Mouse (Mus musculus): ENCODE measurements at regions not wholly inside any gene's neighbourhood (a gene's known extent, or its start where the extent isn't known, plus 50 kb on each side); places are given as distances from the start of the nearest gene placed in this dataset.
"Not testable (repeated sequence)": the region's sequence is repeated elsewhere in the genome, so short reads cannot be mapped to it uniquely, and the experiment has no call there.

DNA sequence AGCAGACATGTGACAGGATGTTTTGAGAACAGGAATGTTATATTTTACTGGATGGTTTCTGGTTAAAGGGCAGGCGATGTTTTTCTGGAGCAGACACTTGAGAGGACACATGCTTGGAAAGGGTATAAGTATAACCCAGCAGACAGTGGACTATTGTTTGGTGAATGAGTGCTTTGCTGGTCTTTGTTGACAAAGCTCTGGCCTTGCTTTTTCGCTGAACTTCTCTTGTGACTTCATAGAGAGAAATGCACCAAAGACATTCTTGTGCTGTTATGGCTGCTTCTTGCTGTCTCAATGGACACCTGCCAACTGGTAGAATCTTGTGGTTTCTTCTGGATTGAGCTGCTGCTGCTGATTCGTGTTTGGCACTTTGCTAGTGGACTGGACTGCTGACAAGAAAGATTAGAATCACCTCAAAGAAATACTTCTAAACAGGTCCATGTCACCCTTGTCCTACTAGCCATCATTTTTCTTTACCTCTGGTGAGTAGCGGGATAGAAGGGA, 612.1 kb downstream of the Cypt12 start:
- H3K27ac ChIP-seq = no peak overlapping the region
- H3K4me1 ChIP-seq = no peaks in the 10 kb centered on the region
- H3K36me3 ChIP-seq = no peaks in the 10 kb centered on the region
- ATAC-seq = no peak
- H3K27me3 ChIP-seq (replicated peaks) = no peaks in the 10 kb centered on the region
- H3K4me3 ChIP-seq = no peak overlapping the region
- WGBS (ENCODE audit: insufficient replicate concordance) = 55% methylated on average over 4 of the region's 4 CpGs
- no peak overlapping the region for H3K4me2 ChIP-seq
- no peaks in the 10 kb centered on the region for H3K9me3 ChIP-seq (replicated peaks)
- H3K9ac ChIP-seq = no peak overlapping the region

DNA sequence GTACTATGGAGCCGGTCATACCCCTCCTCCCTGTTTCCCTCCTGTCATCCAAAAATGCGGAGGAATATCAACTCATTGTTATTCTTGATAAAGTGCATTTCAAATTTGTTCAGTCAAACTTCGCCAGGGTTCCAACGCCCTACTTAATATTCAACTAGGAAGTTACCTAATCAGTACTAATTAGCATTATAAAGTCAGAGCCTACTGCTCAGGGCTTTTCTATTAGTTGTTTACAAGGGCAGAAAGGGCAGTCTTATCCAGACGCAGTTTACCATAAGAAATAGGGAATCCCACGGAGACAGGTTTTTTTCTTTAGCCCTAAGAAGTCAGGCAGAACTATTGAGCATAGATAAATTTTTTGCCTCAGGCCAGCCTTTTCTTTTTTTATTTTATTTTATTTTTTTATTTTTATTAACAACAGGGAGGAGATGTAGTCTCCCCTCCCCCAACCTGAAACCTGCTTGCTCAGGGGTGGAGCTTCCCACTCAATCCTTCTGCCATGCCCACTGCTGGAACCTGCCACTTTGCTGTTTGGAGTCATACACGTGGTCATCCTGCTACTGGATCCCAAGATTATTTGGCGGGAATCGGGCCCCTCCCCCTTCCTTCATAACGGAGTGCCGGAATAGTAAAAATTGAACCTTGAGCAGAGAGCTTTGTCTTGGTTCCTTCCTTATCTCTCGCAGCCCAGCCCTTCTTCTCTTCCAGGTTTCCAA, 632.9 kb downstream of the Cypt12 start:
- H3K4me3 ChIP-seq; H3K36me3 ChIP-seq; ATAC-seq; H3K4me1 ChIP-seq; H3K9me3 ChIP-seq (replicated peaks); H3K4me2 ChIP-seq; H3K9ac ChIP-seq; H3K27me3 ChIP-seq (replicated peaks); H3K27ac ChIP-seq: not testable (repeated sequence)
- 62% methylated on average over 12 of the region's 12 CpGs for WGBS (ENCODE audit: insufficient replicate concordance)

DNA sequence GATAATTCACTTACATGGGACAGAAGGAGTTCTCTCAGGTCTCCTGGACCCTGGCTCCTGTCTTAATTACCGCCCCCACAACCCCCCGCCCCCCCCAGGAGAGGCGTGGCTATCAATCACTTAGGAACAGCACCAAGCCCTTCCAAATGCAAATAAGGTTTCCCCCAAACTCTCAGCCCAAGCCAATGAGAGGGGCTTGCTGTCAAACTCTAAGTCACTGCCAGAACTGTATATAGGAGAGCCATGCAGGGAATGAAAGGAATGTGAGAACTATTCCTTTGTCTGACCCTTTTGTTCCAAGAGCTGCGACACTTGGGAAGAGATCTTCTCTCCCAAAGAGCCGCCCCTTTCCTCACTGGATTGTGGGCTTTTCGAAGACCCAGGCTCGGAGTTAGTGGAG, 672.4 kb downstream of the Cypt12 start:
- ATAC-seq = no peak
- Histone ChIP-seq H3K9me3 (replicated peaks) (no peaks in the 10 kb centered on the region), H3K4me1 (no peaks in the 10 kb centered on the region), H3K27ac (no peak overlapping the region), H3K4me3 (no peak overlapping the region), H3K27me3 (replicated peaks) (peaks cover 5% of the 10 kb centered on the region), H3K36me3 (no peaks in the 10 kb centered on the region), H3K4me2 (no peak overlapping the region), H3K9ac (no peak overlapping the region)
- WGBS (ENCODE audit: insufficient replicate concordance) = 45% methylated on average over 7 of the region's 7 CpGs

DNA sequence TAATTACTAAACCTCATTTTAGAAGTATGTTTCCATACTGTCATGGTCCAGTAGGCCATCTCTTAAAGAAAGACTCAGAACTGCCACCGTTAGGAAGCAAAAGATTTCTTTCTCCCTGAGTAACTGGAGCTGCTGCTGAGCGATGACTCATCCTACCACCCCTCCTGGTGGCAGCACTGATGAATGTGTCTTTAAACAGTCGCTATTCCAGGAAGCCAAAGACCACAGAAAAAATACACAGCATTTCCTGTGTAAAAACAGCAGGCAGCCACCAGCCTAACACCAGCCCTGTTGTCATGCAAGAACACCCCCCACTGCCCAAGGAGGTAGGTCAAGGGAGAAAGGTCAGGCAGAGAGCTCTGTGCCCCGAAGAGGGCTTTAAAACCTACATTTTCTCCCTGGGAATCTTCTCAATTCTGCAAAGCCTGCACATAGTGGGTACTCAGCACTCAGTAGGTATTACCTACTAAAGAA, 675.7 kb downstream of the Cypt12 start:
- peak; percentile 55; the same call in 1 of the 2 replicates for ATAC-seq
- Histone ChIP-seq H3K9ac (no peak overlapping the region), H3K9me3 (replicated peaks) (no peaks in the 10 kb centered on the region), H3K27me3 (replicated peaks) (peaks cover 14% of the 10 kb centered on the region), H3K36me3 (no peaks in the 10 kb centered on the region), H3K4me1 (peaks cover 4% of the 10 kb centered on the region; the same call in 1 of the 2 replicates), H3K4me3 (no peak overlapping the region), H3K4me2 (0 out of 2 replicates have a peak overlapping the region, but pooled peaks have one; percentile 54), H3K27ac (no peak overlapping the region)
- WGBS (ENCODE audit: insufficient replicate concordance) = 5% methylated on average over 4 of the region's 4 CpGs

DNA sequence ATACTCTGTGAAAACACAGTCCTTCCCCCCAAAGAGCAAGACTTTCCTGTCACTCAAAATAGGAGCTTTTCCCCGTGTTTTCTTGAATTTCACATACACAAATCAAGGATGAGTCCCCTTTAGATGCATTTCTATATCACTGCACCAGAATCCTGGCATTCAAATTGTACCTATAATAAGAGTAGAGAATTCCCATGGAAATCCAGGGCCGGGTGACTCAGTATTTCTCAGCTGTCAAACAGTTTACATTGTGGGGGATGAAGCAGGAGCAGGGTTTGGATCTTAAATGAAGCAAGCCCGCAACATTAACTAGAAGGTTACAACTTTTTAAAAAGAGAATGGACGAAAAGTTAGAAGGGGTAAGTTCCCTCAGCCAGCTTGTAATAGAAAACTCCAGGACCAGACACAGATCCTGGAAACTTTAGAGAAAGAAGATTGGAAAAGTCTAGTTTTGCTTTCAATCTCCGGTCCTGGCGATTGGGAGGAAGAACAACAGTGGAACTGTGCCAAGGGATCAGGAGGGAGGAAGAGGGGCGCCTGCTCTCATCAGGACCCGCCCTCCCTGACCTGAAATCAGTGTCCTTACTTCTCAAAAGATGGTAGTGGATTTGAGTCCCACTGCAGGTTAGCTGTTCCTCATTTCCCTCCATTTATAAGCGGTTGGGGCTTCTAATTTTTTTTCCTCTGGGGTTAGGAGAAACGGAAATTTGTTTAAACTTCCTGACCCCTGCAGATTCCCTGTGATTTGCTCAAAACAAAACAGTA, 676.4 kb downstream of the Cypt12 start:
- no peaks in the 10 kb centered on the region for H3K36me3 ChIP-seq
- H3K27me3 ChIP-seq (replicated peaks) = peaks cover 14% of the 10 kb centered on the region
- H3K4me2 ChIP-seq = peak overlapping the region; percentile 54
- no peak for ATAC-seq
- H3K9me3 ChIP-seq (replicated peaks) = no peaks in the 10 kb centered on the region
- peak overlapping the region; percentile 26 for H3K4me3 ChIP-seq
- H3K27ac ChIP-seq = 0 out of 2 replicates have a peak overlapping the region, but pooled peaks have one; percentile 51
- H3K4me1 ChIP-seq = peaks cover 4% of the 10 kb centered on the region; the same call in 1 of the 2 replicates
- WGBS (ENCODE audit: insufficient replicate concordance) = 9% methylated on average over 10 of the region's 10 CpGs
- no peak overlapping the region for H3K9ac ChIP-seq

DNA sequence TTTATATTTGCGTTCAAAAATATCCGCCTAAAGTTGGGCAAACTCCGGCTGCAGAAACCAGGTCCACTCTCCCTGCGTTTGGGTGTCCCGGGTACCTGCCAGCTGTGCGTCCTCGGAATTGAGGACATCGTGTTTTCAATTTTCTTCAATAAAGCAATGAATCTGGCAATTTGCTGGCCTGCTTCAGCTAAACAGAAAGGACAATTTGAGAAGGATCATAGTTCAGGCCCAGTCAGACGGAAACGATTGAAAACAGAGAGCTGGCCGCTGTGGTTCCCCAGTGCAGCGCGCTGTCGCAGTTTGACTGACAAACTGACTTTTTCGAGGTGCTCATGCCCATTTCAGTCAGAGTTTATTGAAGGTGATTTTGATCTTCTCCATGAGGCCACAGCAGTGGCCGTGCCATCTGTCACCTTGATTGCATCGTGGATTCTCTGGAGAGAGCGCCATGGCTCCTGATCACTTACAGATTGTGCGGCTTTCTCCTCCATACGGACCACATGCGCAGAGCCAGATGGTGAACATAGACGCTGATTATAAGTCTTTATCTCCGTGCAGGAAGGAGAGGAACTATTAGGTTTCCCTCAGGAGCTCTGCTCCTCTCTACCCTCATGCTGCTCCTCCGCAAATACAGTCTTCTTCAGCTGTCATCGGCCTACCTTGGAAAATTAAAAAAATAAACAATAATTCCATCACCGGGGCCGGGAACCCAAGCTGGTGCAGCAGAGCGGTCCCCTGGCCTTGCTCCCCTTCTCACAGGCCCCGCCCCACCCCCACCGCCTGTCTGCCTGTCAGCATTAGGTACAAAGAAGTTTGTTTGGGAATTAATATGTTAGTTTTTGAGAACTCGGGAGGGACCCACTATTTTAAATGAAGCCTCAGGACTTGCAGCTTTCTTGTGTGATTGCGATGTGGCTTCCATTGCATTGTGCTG, 677.5 kb downstream of the Cypt12 start:
- peak overlapping the region; percentile 26 for H3K4me3 ChIP-seq
- ATAC-seq = no peak
- H3K27me3 ChIP-seq (replicated peaks) = peaks cover 14% of the 10 kb centered on the region
- peak overlapping the region; percentile 54 for H3K4me2 ChIP-seq
- no peak overlapping the region for H3K9ac ChIP-seq
- peaks cover 4% of the 10 kb centered on the region; the same call in 1 of the 2 replicates for H3K4me1 ChIP-seq
- no peaks in the 10 kb centered on the region for H3K9me3 ChIP-seq (replicated peaks)
- no peaks in the 10 kb centered on the region for H3K36me3 ChIP-seq
- 7% methylated on average over 32 of the region's 32 CpGs for WGBS (ENCODE audit: insufficient replicate concordance)
- H3K27ac ChIP-seq = no peak overlapping the region

DNA sequence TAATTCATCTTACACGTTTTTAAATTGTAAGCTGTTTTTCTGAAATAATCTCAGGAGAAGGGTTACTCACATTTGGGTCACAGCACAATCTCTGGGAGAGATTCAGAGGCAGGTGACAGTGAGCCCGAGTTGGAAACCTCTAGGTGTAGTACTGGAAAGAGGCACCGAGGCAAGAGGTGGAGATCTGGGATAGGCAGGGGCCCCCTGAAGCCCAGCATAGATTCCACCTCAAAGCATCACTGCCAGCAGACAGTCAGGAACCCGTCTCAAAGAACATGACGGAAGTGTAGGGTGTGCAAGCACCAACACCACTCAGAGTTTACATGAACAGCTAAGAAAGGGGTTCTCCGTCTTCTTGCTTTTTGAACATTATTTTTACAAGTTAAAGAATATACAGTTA, 678.2 kb downstream of the Cypt12 start:
- Histone ChIP-seq H3K9me3 (replicated peaks) (no peaks in the 10 kb centered on the region), H3K36me3 (no peaks in the 10 kb centered on the region), H3K27me3 (replicated peaks) (peaks cover 14% of the 10 kb centered on the region), H3K9ac (no peak overlapping the region), H3K4me1 (peaks cover 4% of the 10 kb centered on the region; the same call in 1 of the 2 replicates), H3K27ac (no peak overlapping the region), H3K4me3 (no peak overlapping the region), H3K4me2 (no peak overlapping the region)
- no peak for ATAC-seq
- 36% methylated on average over 6 of the region's 6 CpGs for WGBS (ENCODE audit: insufficient replicate concordance)

DNA sequence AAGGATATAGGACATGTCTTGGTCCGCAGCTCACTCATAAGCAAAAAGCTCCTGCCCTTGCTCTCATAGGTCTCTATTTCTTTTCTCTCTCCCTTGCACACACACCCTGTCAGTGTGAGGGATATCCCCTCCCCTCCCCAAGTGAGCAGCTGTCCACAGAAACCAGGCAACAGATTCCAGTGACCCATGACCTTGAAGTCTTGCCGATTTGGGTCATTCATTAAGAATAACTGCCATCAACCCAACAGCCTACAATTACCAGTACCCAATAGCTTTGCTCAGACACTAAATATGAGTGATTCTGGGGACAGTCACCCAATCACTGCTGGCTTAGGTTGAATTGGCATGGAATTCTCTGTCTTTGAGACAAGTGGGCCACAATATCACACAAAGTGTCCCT, 678.6 kb downstream of the Cypt12 start:
- Histone ChIP-seq H3K4me3 (no peak overlapping the region), H3K4me2 (no peak overlapping the region), H3K9me3 (replicated peaks) (no peaks in the 10 kb centered on the region), H3K27ac (no peak overlapping the region), H3K36me3 (no peaks in the 10 kb centered on the region), H3K4me1 (peaks cover 4% of the 10 kb centered on the region; the same call in 1 of the 2 replicates), H3K27me3 (replicated peaks) (peaks cover 14% of the 10 kb centered on the region), H3K9ac (no peak overlapping the region)
- 66% methylated on average over 2 of the region's 2 CpGs for WGBS (ENCODE audit: insufficient replicate concordance)
- no peak for ATAC-seq

DNA sequence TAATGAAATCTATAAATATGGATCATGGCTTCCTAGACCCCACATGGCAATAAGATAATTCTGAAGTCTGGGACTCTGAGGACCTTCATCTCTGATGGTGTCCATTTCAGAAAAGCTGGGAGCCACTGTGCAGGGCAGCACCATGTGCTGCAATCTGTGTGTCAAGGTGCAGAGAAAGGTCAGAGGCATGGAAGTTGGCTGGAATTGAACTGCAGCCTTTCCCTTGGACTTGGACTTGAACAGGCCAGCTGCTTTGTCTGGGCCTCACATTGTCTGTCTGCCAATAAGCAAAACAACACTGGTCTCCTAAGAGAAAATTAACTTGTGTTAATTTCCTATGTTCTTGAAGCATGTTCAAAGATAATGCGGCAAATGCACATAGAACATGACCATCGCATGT, 681.0 kb downstream of the Cypt12 start:
- Histone ChIP-seq H3K27ac (no peak overlapping the region), H3K27me3 (replicated peaks) (peaks cover 14% of the 10 kb centered on the region), H3K9ac (no peak overlapping the region), H3K36me3 (no peaks in the 10 kb centered on the region), H3K9me3 (replicated peaks) (no peaks in the 10 kb centered on the region), H3K4me2 (no peak overlapping the region), H3K4me1 (peaks cover 4% of the 10 kb centered on the region; the same call in 1 of the 2 replicates), H3K4me3 (no peak overlapping the region)
- 86% methylated on average over 2 of the region's 2 CpGs for WGBS (ENCODE audit: insufficient replicate concordance)
- ATAC-seq = no peak

DNA sequence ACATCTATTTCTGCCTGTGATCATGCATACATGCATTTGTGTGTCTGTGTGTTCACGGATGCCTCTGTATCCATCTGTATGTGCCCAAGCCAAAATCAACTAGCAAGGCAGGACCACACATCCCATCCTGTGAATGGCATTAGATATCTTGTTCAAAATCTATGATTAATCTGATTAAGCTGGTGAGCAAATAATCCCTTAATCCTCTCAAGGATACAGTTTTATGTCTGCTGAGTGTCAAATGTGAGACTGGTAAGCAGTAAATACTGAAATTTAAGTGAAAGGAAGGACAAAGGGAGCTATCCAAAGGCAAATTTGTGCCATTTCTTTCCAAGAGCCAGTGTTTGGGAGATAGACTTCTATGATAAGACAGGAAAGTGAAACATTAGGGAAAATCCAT, 683.4 kb downstream of the Cypt12 start:
- no peak for ATAC-seq
- Histone ChIP-seq H3K4me1 (no peaks in the 10 kb centered on the region), H3K36me3 (no peaks in the 10 kb centered on the region), H3K27ac (no peak overlapping the region), H3K9me3 (replicated peaks) (no peaks in the 10 kb centered on the region), H3K4me2 (no peak overlapping the region), H3K9ac (no peak overlapping the region), H3K4me3 (no peak overlapping the region), H3K27me3 (replicated peaks) (peaks cover under 1% of the 10 kb centered on the region; the same call in 1 of the 2 replicates)
- WGBS (ENCODE audit: insufficient replicate concordance) = 62% methylated on average over 1 of the region's 1 CpGs

DNA sequence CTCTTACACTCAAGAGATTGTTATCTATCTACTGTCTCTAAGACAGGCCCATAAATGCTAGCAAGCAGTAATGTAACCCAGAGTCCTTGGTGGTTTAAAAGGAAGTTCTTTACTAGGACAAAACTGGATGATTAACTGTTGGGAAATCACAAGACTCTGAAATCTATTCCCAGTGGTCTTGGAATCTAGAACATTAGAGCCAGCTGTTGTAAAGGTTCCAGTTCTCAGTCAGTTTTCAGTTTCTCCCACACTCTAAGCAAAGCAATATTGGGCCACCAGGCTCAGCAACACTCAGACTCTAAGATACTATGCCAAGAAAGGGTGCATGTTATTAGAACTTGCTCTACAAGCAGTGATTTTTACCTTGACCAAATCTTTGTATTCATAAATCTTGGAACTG, 686.6 kb downstream of the Cypt12 start:
- Histone ChIP-seq H3K36me3 (no peaks in the 10 kb centered on the region), H3K4me2 (no peak overlapping the region), H3K27ac (no peak overlapping the region), H3K9ac (no peak overlapping the region), H3K27me3 (replicated peaks) (no peaks in the 10 kb centered on the region), H3K9me3 (replicated peaks) (no peaks in the 10 kb centered on the region), H3K4me1 (no peaks in the 10 kb centered on the region), H3K4me3 (no peak overlapping the region)
- ATAC-seq = no peak
